Mouse (Mus musculus): Measurements from ENCODE around the gene Cpped1.
A peak's percentile ranks its signal among the peaks of the same experiment; 100 is the strongest.

The Cpped1 gene

DNA sequence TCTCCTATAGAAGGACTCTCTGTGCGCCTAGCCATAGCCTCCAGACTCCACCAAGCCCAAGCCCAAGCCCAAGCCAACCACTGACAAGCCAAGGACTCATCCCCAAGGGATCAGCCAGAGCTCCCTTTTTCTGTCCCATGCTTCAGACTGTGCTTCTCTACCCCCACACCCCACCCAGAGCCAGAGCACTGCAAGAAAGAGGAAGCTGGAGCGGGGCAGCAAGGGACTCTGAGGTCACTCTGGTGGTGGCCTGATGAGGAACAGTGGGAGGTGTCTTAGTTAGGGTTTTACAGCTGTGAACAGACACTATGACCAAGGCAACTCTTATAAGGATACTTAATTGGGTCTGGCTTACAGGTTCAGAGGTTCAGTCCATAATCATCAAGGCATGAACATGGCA is 65.8 kb downstream of the Cpped1 start:
- no peak for DNase-seq (ENCODE audit: low spot score)

DNA sequence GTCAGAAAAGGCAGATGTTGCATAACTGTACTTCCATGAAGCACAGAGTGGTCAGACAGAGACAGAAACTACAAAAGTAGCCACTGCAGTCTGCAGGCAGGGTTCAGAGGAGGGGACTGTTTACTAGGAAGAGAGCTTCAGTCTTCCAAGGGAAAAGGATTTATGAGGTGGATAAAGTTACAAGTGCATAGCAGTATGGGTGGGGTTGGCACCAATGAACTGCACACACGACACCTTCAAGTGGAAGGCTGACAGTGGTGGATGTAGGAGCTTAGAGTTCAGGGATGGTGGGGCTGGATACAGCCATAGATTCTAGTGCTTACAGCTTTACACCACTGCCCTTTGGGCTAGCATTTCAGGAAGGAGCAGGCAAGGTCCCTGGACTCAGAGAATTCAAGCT is 75.8 kb downstream of the Cpped1 start:
- no peak for DNase-seq (ENCODE audit: low spot score)

DNA sequence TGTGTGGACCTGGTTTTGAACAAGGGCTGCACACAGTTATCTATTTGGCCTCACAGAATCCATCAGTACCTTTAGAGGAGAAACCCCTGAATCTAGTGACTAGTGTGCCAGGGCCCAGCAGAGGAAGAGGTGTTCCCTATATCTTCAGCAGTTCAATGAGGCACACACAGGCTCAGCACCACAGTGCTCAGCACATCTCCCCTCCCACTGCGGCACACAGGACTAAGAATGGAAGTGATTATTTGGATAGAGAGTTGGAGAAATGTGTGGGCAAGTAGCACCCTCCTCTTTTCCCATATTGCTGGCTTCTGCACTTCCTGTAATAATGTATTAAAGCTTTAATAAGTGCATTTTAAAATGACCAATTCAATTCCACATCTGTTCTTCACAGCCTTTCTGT is 80.4 kb downstream of the Cpped1 start:
- DNase-seq (ENCODE audit: low spot score), result no peak

GRCm38 (mm10) chr16:11824833-11825232 is 84.4 kb downstream of the Cpped1 start:
- no peak for DNase-seq (ENCODE audit: low spot score)

DNA sequence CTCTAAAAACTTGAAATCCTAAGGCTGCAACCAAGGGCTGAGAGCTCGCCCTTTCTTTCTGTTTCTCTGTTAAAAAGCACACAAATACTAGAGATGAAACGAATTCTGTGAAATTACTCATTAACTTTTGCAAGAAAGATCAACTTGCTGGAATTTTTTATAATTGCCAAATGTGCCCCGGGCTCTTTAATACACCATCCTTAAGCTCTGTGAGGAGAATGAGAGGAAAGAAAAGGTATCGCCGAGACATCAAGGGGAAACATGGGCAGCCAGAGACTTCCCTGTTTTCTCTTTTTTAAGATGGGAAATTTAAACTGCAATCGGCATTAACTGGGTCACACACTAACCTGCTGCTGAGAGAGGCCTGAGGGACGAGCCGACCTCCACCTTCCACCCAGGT is 84.9 kb downstream of the Cpped1 start:
- no peak for DNase-seq (ENCODE audit: low spot score)

- no peak for DNase-seq (ENCODE audit: low spot score)
Measured at GRCm38 (mm10) chr16:11820791-11821190, 88.5 kb downstream of the Cpped1 start.

DNA sequence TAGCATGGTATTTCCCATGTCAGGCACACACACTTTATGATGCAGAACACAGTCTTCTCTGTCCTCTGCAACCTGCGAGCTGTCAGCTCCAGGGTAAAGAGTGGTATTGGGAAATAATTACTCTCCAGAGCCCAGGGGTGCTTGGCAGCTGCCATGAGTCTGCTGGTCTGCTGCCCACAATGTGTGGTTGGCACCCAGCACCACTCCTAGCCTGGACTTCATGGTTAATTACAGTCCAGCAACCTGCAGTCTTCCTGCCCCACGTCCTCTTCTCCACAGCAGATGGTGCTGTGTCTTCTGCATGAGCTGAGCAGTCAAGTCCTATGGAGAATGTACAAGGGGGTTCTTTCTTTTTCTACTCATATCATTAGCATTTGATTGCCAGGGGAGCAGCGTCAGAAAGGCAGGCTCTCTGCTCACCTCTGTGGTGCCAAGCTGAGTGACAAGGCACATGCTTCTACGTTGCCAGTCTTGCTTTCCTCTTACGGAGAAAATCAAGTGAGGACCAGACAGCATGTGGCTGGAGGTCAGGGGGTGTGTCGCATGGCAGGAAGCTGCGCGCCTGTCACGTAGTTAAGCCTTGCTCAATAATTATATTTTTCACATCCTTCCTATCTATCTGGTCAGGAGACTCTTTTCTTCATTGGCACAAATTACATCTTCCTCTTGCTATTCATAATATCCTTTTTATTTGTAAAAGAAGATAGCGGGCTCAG is 94.2 kb downstream of the Cpped1 start:
- DNase-seq (ENCODE audit: low spot score), result no peak

GRCm38 (mm10) chr16:11812119-11812518 is 97.1 kb downstream of the Cpped1 start:
- DNase-seq (ENCODE audit: low spot score), result no peak

DNA sequence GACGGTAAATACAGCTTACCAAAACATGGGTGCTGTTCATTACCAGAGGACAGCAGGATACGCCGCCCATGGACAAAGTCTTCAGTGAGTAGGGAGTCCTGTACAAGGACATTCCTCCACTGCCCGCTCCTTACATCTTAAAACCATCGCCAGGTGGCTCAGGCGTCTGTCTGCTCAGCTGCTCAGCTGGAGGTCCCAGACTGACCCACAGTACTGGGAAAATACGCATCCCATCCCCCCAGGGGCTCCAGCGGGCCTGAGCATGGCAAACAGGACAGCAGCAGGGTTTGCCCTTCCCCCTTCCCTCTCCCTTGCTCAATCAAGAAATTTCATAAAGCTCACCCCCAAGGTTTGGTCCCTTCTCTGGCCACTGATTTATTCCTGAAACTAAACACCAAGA is 99.6 kb downstream of the Cpped1 start:
- no peak for DNase-seq (ENCODE audit: low spot score)

GRCm38 (mm10) chr16:11801960-11802539 is 107.2 kb downstream of the Cpped1 start:
- no peak for DNase-seq (ENCODE audit: low spot score)

- no peak for DNase-seq (ENCODE audit: low spot score)
Measured at GRCm38 (mm10) chr16:11795758-11796460, 113.3 kb downstream of the Cpped1 start.

GRCm38 (mm10) chr16:11794628-11795027 is 114.6 kb downstream of the Cpped1 start:
- DNase-seq (ENCODE audit: low spot score), result no peak

GRCm38 (mm10) chr16:11793391-11793790 is 115.9 kb downstream of the Cpped1 start:
- no peak for DNase-seq (ENCODE audit: low spot score)

DNA sequence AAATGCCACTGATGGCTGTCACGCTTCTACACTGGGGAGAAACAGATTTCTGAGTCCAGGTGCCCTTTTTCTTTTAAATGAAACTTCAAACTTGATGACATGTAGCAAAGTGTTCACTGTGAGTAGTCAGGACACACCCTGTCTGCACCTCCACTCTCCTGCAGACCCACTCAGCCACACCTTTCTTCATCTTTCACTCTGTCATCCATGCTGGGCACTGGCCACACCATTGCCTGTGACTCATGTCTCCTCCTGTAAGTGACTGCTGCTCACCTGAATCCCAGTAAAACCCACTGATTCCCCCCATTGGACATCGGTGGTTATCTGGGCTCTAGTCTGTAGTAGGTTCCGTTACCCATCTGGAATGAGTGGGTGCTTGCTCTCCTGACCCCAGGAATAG is 118.8 kb downstream of the Cpped1 start:
- no peak for DNase-seq (ENCODE audit: low spot score)

DNA sequence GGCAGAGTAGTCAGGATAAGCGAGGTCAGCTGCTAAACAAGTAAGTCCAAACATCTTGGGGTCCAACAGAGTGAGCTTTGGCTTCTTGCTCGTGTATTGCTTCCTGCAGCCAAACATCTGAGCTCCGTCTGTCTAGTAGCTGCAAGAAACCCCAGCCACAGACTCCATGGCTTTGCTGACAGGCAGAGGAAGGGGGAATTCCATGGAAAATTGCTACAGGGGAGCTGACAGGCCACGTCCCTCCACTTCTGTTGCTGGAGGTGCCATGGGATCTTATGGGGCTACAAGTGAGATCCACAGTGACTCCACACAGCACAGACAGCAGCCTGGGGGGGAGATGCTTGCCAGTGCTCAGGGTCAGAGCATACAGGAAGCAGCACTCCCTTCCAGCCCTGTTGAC is 123.4 kb downstream of the Cpped1 start:
- no peak for DNase-seq (ENCODE audit: low spot score)

- DNase-seq (ENCODE audit: low spot score), result no peak
Measured at GRCm38 (mm10) chr16:11784354-11784753, 124.9 kb downstream of the Cpped1 start.

- DNase-seq (ENCODE audit: low spot score), result no peak
Measured at GRCm38 (mm10) chr16:11783337-11783736, 125.9 kb downstream of the Cpped1 start.

GRCm38 (mm10) chr16:11782082-11782481 is 127.2 kb downstream of the Cpped1 start:
- DNase-seq (ENCODE audit: low spot score), result peak; percentile 44

- no peak for DNase-seq (ENCODE audit: low spot score)
Measured at GRCm38 (mm10) chr16:11778715-11779460, 130.4 kb downstream of the Cpped1 start.

- DNase-seq (ENCODE audit: low spot score), result no peak
Measured at GRCm38 (mm10) chr16:11778191-11778590, 131.1 kb downstream of the Cpped1 start.

GRCm38 (mm10) chr16:11776528-11776927 is 132.7 kb downstream of the Cpped1 start:
- DNase-seq (ENCODE audit: low spot score), result no peak

GRCm38 (mm10) chr16:11774321-11774720 is 134.9 kb downstream of the Cpped1 start:
- DNase-seq (ENCODE audit: low spot score), result no peak

DNA sequence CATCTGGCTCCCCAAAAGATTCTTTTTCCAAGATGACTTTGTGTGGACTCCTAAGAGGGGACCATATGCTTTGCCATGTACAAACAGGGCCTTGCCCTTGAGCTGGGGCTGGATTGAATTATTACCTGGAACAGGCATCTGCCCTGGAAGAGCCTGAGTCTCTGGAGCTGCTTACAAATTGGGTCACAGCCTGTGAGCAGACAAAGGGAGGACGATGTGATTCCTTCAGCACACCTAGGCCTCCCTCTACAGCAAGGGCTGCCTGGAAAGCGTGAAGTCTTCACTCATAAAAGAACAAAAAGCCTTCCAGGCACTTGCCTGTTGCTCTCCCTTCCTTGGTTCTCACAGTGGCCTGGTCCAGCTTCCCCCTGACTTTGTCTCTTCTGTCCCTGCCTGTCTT is 136.9 kb downstream of the Cpped1 start:
- DNase-seq (ENCODE audit: low spot score), result no peak
